Mouse (Mus musculus): ENCODE measurements around the gene Zfhx2.

Gene Zfhx2

DNA sequence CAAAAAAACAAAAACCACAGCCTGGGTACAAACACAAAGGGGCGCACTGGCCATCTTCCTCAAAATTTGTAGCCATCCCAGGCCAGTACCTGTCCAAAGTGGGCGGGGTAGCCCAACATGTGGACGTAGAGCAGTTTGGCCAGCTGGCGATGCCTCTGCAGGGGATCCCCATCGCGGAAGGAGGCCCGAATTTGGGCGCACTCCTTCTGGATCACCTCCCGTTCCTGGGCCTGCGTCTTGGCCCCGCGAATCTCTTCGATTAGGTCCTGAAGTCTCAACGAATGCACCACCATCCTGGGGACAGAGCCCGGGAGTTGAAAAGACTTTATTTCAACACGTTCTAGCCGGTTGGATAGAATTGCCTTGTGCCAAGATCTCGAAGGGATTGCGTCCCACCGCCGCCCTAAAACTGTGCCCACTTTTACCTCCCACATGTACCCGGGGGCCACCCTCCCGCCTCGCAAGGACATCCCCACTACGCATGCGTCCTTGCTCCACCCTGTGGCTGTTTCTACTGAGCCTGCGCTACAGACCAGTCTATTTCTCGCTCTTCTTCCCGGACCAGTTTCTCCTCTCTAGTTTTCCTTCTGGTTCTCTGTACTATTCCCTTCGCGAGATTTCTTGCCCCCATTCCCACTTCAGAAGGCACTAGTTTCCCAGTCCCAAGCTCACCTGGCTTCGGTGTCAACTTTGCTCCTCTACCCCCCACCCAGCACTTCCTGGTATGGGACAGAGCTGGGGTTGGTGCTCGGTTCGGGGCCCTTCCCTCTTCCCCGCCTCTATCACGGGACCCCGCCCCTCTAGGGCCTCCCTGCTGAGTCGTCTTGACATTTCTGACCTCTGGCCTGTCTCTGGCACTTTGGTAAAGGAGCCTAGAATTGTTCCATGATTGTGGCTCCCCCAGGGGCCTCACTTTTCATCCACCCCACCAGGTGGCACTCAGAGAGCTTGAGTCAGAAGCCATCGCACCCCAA is 14.0 kb upstream of the Zfhx2 start, which contains the start of gene Ap1g2:
Gene Ap1g2 (minus strand): TSS at position 758 of the 974 bp plus-strand sequence.
- peak; percentile 88 for DNase-seq (ENCODE audit: low read depth, low spot score)

- DNase-seq (ENCODE audit: low read depth, low spot score): no peak
Observed at GRCm38 (mm10) chr14:55105386-55105785, 13.3 kb upstream of the Zfhx2 start.

DNA sequence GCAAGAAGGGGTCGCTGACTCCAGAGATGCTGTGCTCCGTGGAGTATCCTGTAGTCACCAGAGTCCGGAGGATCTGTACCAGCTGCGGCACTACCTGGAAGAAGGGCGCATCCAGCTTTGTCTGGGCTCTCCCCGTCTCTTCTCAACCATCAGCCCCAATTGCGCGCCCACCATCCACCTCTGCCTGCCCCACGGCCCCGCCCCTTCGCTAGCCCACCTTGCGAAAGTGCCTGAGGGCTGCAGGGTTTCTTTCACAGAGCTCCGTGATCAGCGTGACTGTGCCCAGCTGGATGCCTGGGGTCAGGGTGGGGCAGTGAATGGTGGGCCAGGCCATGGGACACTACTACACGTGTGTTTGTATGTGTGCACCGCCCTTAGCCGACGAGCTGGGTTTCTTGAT is 12.2 kb upstream of the Zfhx2 start:
- DNase-seq (ENCODE audit: low read depth, low spot score): no peak

DNA sequence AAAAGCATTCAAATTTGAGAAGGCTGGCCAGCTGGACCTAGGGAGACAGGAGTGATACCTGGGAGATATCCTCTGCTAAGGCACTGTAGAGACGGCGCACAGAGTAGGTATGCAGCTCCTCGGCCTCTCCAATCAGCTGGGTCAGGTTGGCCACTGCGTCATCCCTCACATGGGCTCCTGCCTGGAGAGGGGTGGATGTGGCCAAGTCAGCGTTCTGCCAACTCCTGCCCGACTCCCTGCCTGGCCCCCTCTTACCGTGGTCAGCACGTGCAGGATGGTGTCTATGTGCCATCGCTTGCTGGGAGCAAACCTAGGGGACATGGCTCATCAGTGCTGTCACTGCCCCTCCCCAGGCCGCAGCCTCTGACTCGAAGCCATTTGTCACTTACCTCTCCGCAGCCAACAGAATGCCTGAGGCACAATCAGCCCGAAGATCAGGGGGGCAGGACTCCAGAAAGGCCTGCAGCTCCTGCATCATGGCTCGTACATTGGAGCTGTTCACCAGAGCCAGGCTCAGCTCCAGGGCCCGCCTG is 10.2 kb upstream of the Zfhx2 start:
- no peak for DNase-seq (ENCODE audit: low read depth, low spot score)

- DNase-seq (ENCODE audit: low read depth, low spot score): peak; percentile 67
Observed at GRCm38 (mm10) chr14:55101592-55101991, 9.5 kb upstream of the Zfhx2 start.

GRCm38 (mm10) chr14:55098067-55098466 is 5.9 kb upstream of the Zfhx2 start:
- DNase-seq (ENCODE audit: low read depth, low spot score): peak; percentile 90

GRCm38 (mm10) chr14:55097646-55098045 is 5.5 kb upstream of the Zfhx2 start:
- no peak for DNase-seq (ENCODE audit: low read depth, low spot score)

DNA sequence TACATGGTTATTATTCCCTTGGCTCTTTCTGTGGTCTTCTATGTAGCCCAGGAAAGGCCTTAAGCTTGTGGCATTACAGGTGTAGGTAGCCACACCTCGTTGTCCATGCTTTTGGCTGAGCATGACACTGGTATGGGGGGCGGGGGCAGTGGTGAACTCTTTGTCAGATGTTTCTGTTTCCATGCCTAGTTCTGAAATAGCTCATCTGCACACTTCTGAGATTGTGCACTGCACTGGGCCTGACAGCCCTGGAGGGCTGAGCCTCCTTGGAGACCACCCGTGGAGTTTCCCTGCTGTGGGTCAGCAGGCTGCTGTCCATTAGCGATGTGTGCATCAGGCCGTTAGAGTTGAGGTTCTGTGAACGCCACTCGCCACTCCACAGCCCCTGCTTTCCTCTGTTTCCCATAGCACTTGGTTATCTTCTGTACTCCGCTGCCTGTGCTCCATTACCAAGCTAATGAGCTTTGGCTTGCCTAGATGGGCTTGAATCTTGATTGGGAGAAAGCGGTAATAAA is 4.5 kb upstream of the Zfhx2 start:
- DNase-seq (ENCODE audit: low read depth, low spot score): no peak

DNA sequence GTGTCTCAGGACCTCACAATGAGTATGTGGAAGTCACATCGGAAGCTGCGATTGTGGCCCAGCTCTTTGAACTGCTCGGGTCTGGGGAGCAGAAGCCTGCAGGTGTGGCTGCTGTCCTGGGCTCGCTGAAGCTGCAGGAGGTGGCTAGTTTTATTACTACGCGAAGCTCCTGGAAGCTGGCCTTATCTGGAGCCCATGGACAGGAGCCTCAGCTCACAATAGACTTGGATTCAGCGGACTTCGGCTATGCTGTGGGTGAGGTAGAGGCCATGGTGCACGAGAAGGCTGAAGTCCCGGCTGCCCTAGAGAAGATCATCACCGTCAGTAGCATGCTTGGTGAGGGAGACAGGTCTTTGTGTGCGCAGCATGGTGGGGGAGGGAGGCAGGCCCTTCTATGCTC is 3.5 kb upstream of the Zfhx2 start:
- DNase-seq (ENCODE audit: low read depth, low spot score): no peak

DNA sequence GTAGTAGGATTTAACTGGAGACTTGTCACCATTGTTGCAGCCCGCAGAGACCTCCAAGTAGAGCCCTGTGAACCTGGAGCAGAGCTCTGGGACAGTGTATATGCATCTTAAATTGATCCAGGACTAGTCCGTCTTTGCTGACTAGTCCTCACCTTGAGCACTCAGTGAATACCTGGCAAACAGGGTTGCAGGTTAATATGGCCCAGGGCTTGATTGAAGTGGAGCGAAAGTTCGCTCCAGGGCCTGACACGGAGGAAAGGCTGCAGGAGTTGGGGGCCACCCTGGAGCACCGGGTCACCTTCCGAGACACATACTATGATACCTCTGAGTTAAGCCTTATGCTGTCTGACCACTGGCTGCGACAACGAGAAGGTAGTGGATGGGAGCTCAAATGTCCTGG is 3.1 kb upstream of the Zfhx2 start:
- no peak for DNase-seq (ENCODE audit: low read depth, low spot score)

GRCm38 (mm10) chr14:55094704-55095231 is 2.6 kb upstream of the Zfhx2 start, which contains the start of gene Thtpa:
Gene Thtpa, plus strand, starts transcription at chr14:55094784.
- peak; percentile 65 for DNase-seq (ENCODE audit: low read depth, low spot score)

DNA sequence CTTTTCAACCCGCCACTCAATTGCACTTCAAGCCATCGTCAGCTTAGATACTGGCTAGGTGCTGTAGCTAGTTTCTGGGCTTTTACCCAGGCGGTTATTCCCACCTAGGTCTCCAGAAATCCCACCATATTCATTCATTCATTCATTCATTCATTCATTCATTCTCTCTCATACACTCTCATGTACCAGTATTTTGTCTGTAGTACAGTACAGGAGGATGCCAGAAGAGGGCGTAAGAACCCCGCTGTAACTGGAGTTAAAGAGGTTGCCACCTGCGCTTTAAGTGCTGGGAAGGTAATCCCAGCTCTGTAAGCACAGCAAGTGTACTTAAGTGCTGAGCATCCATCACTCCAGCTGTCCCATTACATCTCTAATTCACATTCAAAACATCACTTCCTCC is 1.8 kb upstream of the Zfhx2 start:
- DNase-seq (ENCODE audit: low read depth, low spot score): no peak

DNA sequence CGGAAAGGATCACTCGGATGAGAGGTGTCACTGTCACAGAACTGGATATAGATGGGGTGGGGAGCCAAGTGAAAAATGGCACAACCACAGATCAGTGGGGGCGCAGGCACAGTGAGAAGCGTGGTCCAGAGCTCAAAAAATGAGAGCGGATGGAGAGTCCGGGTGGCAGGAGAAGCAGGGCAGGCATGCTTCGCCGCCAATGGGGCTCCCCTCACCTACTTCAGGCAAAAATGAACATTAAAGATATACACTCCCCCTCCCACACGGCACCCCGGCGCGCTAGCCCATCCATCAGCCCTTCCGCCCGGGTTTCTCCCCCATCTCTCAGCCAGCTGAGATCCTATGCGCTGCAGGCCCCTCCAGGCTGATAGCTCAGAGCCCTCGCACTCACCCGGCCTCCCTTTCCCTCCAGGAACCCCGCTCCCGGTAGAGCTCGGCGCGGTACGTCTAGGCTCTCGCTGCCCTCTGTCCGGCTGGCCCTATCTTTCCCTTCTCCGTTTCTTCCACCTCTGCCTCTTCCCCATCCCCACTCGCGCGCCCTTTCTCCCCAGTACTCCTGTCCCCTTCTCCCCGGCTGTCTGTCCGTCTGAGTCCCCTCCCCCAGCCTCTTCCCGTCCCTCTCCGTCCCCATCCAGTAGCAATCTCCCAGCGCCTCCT is 787 bp downstream of the Zfhx2 start:
- no peak for DNase-seq (ENCODE audit: low read depth, low spot score)

DNA sequence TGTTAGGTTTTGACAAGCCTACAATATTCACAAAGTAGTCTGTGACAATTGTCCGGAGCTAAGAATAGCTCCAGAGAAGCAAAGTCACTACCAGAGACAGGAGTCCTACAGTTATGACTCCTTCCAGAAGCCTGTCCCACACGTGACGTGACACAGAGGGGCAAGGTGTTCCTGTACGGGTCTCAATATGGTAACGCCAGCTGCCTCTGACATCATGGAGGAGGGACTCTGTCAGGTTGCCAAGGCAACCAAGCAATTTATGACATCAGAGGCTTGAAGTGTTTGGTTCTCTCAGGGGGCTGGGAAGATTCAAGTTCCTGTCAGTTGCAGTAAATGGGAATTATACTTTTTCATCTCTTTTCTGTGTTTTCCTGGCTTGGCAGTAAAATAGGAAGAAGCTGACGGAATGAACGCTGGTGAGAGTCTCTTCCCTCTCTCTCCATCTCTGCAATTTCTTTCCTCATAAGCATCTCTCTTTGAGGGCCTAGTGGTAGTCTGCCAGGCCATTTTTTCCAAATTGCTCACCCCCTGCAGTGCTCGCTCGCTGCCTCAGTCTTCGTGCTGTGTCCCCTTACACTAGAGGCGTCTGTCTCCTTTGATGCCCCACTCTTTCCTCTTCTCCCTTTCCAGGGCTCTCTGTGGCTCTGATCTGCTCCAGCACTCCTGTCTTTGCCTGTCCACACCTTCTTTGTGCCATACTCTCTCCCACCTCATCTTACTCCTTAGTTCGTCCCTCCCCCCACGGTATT is 2.8 kb downstream of the Zfhx2 start:
- DNase-seq (ENCODE audit: low read depth, low spot score): no peak

- DNase-seq (ENCODE audit: low read depth, low spot score): no peak
Observed at GRCm38 (mm10) chr14:55086009-55086514, 6.1 kb downstream of the Zfhx2 start.

- DNase-seq (ENCODE audit: low read depth, low spot score): no peak
Observed at GRCm38 (mm10) chr14:55085324-55086008, 6.7 kb downstream of the Zfhx2 start.

- no peak for DNase-seq (ENCODE audit: low read depth, low spot score)
Observed at GRCm38 (mm10) chr14:55083481-55083880, 8.6 kb downstream of the Zfhx2 start.

DNA sequence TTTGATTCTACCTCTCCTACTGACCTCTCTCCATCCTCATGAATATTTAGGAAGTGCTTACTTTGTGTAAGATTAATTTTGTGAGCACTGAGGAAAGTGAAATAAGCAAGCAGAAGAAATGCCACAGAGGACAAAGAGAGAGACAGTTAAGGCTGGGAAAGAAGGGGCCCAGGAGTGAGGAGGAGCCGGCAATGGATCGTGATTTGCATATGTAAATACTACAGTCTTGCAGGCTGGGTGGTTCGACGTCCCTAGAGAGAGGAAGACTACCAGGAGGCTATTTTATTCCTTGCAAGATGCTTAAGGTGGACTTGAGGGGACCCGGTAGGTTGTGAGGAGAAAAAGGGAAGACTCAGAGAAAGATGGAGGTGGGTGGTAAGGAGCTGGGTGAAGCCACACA is 11.0 kb downstream of the Zfhx2 start:
- no peak for DNase-seq (ENCODE audit: low read depth, low spot score)

- peak; percentile 74 for DNase-seq (ENCODE audit: low read depth, low spot score)
Observed at GRCm38 (mm10) chr14:55079214-55079970, 12.7 kb downstream of the Zfhx2 start.
